Mouse (Mus musculus): ENCODE results near the gene Ppp2r1b.

DNA sequence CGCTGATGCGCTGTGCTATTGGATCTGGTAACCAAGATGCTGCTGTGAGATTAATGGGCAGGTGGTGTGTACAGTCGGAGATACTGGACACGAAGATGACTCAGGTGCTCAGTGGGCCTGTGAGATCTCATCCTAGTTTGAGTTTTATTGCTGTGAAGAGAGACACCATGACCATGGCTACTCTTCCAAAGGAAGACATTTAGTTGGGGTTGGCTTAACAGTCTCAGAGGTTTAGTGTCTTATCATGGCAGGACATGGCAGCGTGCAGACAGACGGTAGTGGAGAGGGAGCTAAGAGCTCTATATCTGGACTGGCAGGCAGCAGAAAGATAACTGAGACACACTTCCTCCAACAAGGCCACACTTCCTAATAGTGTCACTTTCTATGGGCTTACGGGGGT is 33.9 kb upstream of the Ppp2r1b start:
- TF ChIP-seq POLR2A (IDR thresholded peaks at IDR 0.05; ENCODE audit: insufficient read depth, low read length) (no peak), EP300 (IDR thresholded peaks at IDR 0.05; ENCODE audit: insufficient read depth, low read depth, low read length) (no peak)

Data from ES-Bruce4 (cell line).